Mouse (Mus musculus): ENCODE data around the gene Olfr1211.

DNA sequence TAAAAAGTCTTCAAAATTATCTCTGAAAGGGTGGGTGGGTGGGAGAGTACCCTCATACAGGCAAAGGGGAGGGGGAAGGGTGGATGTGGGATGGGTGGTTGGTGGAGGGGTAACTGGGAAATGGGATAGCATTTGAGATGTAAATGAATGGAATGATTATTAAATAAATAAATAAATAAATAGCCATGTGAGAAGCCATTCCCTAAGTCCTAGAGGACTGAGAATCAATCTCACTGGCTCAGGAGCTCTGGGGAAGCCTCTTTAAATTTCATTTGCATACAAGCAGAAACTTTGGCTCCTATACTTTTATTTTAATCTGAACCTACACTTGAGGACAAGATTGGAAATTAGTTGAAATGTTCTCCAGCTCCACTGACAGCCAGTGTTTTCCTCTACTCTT, 15.8 kb upstream of the Olfr1211 start, which contains the start of gene Olfr1212:
- TF ChIP-seq CTCF (IDR thresholded peaks at IDR 0.05; ENCODE audit: low read depth, low read length) (no peak), POLR2A (IDR thresholded peaks at IDR 0.05; ENCODE audit: insufficient read depth, low read length) (no peak), EP300 (IDR thresholded peaks at IDR 0.05; ENCODE audit: insufficient read depth, low read depth, low read length) (no peak)
